Mouse (Mus musculus) fat pad, adult 2 months (tissue): ENCODE measurements around the gene Cic.

ENCODE experiments used
- DNase-seq: peaks from one replicate; pipeline ENCODE4 v3.0.0-alpha.2; 2011; ENCODE audit warnings: low read depth, low spot score; ENCODE audit errors: extremely low read depth

Gene Cic

DNA sequence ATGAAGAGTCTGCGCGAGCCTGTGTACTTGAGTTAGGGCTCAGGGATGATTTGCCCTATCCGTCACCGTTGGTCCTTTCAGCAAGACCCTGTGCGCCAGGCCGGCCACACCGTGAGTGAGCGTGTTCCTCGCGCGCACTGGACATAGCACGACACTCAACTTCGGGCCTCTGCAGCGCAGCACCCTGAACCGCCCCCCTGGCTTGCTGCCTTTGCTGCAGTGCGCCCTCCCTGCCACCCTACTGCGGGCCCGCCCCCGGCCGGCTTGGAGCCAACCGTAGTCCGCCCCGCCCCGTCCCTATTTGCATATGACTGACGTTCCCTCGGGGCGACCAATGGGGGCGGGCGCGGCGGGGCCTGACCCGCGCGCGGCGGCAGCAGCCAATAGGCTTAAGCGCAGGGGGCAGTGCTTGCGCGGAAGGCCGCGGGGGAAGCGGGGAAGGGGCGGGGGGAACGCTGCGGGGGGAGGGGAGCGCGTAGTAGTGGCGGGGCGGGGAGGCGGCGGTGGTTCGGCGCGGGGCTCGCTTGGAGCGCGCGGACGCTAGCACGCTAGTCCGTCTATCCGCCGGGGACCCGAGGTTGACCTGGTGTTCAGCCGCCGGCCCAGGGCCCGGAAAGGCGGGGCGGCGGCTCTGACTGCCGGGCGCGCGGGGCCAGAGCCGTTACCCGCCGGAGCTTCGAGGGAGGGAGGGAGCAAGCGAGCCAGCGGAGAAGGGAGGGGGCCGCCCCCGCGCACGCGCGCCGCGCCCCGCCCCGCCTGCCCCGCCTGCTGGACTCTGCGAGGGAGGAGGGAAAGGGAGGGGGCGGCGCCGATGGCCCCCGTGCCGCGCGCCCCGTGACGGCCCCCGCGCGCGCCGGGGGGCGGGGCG, 14.5 kb downstream of the Cic start:
- no peak for DNase-seq

DNA sequence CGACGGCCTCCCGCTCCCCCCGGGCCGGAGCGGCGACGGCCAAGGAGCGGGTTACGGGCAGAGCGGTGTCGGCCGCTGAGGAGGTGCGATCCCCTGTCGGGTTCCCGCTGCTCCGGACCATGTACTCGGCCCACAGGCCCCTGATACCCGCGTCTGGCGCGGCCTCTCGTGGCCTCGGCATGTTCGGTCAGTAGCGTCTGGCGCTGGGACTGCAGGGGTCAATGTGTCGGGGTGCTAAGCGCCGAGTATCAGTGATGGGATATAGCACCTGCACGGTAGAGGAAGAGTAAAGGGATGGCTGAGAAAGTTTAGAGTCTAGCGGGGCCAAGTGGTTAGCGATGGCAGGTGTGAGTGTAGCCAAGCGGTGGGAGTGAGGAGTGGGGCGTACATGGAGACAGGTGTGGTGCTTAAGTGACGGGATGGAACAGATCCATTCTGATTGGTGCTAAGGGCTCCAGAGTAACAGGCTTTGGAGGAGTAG, 15.3 kb downstream of the Cic start:
- DNase-seq: no peak

GRCm38 (mm10) chr7:25283637-25284036, 16.1 kb downstream of the Cic start:
- DNase-seq: no peak

DNA sequence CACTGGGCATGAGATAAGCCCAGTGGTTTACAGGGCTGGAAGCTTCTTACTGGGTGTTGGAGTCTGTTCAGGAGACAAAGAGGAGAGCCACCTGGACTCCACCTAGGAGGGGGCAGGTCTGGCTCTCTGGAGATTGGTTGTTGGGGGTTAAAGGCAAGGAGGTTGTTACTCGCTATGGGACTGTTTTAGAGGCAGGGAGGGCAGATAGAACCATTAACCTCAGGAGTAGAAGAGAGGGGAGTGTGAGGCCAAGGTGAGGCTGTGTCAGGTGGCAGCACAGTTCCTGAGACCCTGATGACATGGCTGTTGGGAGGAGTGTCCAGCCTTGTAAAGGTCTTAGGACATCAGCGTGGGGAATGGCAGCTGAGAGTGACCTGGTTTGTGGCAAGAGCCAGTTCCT, 16.7 kb downstream of the Cic start:
- DNase-seq: no peak

DNA sequence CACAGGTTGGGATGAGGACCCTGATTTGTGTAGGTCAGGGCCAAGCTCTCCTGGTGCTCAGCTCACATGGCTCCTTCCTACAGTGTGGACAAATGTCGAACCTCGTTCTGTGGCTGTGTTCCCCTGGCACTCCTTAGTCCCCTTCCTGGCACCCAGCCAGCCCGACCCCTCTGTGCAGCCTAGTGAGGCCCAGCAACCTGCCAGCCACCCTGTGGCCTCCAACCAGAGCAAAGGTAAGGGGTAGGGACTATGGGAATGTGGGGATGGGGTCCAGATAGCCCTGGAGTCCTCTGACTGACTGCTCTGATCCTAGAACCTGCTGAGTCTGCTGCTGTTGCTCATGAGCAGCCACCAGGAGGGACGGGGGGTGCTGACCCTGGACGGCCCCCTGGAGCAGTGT, 17.3 kb downstream of the Cic start:
- DNase-seq: no peak

DNA sequence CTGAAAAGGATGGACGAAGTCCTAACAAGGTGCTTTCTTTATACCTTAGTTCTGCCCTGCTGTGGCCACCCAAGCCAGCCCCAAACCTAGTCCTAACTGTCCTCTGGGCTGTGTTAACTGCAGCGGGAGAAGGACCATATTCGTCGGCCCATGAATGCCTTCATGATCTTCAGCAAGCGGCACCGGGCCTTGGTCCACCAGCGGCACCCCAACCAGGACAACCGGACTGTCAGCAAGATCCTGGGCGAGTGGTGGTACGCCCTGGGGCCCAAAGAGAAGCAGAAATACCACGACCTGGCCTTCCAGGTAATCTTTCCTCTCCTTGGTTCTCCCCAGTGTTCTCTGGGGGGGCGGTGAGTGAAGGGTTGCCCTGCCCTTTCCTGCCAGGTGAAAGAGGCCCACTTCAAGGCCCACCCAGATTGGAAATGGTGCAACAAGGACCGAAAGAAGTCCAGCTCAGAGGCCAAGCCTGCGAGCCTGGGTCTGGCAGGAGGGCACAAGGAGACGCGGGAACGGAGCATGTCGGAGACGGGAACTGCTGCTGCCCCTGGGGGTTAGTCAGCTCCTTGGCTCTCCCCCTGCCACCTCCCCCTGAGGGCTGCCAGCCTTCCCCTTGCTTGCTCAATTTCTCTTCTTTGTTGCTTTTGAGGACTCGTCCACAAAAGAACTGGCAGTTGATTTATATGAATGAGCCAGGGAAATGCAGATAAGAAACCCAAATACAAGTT, 18.2 kb downstream of the Cic start:
- no peak for DNase-seq

- no peak for DNase-seq
These were observed 19.5 kb downstream of the Cic start for GRCm38 (mm10) chr7:25286989-25287388.

DNA sequence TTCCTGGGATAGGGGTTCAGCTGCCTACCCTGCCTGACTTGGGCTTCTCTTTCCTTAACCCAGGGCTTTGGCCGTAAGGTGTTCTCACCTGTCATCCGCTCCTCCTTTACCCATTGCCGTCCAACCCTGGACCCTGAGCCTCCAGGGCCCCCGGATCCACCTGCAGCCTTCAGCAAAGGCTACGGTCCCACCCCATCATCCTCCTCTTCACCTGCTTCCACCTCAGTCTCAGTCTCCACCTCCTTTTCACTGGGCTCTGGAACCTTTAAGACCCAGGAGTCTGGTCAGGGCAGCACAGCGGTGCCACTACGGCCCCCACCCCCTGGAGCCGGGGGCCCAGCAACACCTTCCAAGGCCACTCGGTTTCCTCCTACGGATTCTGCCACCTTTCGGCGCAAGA, 20.5 kb downstream of the Cic start:
- DNase-seq: no peak

- DNase-seq: no peak
These were observed 21.2 kb downstream of the Cic start for GRCm38 (mm10) chr7:25288721-25289120.

GRCm38 (mm10) chr7:25289925-25290324, 22.4 kb downstream of the Cic start:
- DNase-seq: no peak

GRCm38 (mm10) chr7:25290463-25290862, 23.0 kb downstream of the Cic start:
- no peak for DNase-seq

GRCm38 (mm10) chr7:25290911-25291310, 23.4 kb downstream of the Cic start:
- DNase-seq: no peak

- DNase-seq: no peak
These were observed 24.6 kb downstream of the Cic start for GRCm38 (mm10) chr7:25292107-25292506.

GRCm38 (mm10) chr7:25293191-25293739, 25.8 kb downstream of the Cic start:
- DNase-seq: no peak

GRCm38 (mm10) chr7:25294495-25294894, 27.0 kb downstream of the Cic start:
- no peak for DNase-seq

GRCm38 (mm10) chr7:25294960-25295722, 27.6 kb downstream of the Cic start:
- no peak for DNase-seq

- no peak for DNase-seq
These were observed 29.5 kb downstream of the Cic start for GRCm38 (mm10) chr7:25296945-25297453.

DNA sequence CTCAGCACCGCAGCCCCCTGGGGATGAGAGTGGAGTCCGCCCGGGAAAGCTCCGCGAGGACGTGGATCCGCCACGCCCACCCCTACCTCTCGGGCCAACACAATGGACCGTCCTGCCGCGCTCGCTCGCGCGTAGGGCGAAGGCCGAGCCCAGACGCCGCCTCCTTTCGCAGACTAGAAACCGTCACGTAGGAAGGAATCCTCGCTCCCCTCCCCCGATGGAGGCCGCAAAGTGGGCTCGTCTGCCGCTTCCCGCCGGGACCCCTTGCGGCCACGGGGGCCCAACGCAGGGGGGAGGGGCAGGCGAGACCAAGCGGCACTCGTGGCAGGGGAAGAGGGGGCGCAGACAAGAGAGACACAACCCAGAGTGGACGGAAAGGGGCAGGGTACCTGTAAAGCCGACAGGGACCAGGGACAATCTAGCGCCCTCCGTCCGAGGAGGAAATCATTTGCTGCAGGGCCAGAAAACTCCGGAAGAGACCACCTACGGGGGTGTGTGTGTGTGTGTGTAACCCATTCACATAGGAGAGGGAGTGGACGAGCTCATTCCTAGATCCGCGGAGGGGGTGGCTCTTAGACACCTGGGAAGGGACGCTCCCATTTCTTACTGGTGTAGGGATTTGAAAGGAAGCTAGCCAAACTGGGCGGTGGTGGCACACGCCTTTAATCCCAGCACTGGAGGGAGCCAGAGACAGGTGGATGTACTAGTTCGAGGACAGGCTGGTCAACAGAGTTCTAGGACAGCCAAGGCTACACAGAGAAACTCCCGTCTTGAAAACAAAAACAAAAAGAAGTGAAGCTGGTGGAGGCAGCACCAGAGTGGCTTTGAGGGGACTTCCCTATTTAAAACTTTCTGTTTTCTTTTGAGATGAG, 30.2 kb downstream of the Cic start, which contains the start of gene Pafah1b3:
TSS of gene Pafah1b3 (minus strand) at position 533 of the 872 bp plus-strand sequence.
- peak; percentile 92 for DNase-seq

DNA sequence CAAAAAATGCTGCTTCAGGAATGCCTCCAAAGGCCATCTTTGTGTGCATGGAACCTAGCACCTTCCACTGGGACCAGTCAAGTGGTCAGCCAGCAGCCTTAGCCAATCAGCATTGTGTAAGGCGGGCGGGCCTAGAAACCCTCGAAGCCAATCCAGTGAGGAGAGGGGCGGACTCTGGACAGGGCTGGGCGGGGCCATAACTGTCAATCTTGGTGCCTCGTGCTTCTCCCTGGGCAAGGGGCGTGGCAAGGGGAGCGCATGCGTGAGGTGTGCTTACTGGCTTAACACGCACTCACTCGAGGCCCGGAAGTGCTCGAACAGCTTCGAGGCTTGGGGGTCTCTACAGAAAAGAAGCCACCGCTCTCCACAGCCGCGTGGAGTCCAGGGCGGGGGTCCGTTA, 33.6 kb downstream of the Cic start, which contains the start of gene Prr19:
TSS of gene Prr19 (plus strand) at position 349 of the 400 bp plus-strand sequence.
- DNase-seq: no peak
